Mouse (Mus musculus) midbrain, embryonic 10.5 days (tissue): ENCODE measurements around the gene Dnaja3. TPM values are rescaled to one million over a fixed set of nuclear protein-coding genes. Genes with fewer than 3 reads are reported as not detected.
A peak's percentile ranks its signal among the peaks of the same experiment; 100 is the strongest.

Source experiments
- DNase-seq: peaks from one replicate; pipeline ENCODE4 v3.0.0-alpha.2; 2017; ENCODE audit warnings: low spot score
- H3K27ac ChIP-seq: fragments of 300-500 bp; sonication (generic); replicated peaks from 2 replicates; pipeline ENCODE4 v1.5.1; 2016; ENCODE audit warnings: mild to moderate bottlenecking
- H3K27me3 ChIP-seq: fragments of 300-500 bp; sonication (generic); 2 replicates; pipeline ENCODE4 v1.6.1; 2016; ENCODE audit warnings: low read depth, mild to moderate bottlenecking; ENCODE audit not compliant: poor library complexity, severe bottlenecking
- H3K36me3 ChIP-seq: fragments of 300-500 bp; sonication (generic); 2 replicates; pipeline ENCODE4 v1.6.1; 2016; ENCODE audit warnings: mild to moderate bottlenecking, moderate library complexity
- H3K4me1 ChIP-seq: fragments of 300-500 bp; sonication (generic); 2 replicates; pipeline ENCODE4 v1.6.1; 2016
- H3K4me3 ChIP-seq: fragments of 300-500 bp; sonication (generic); 2 replicates; pipeline ENCODE4 v1.5.1; 2016; ENCODE audit warnings: mild to moderate bottlenecking, moderate library complexity
- H3K9me3 ChIP-seq: fragments of 300-500 bp; sonication (generic); replicated peaks from 2 replicates; pipeline ENCODE4 v1.6.1; 2016; ENCODE audit warnings: mild to moderate bottlenecking
- WGBS: fragments of 180-500 bp; shearing (Covaris S2); methylation state at CpG from one replicate; pipeline ENCODE4 v1.1.7; 2016; 5-methylcytosine and 5-hydroxymethylcytosine counted together
- polyA plus RNA-seq: library from polyadenylated mRNA; unstranded; fragments of >200 nt; fragmentation: Nextera tagmentation; extraction: Ambion mirVana; gene quantifications from 2 replicates; pipeline ENCODE4 v1.2.1, GENCODE M21; 2016

Gene Dnaja3
- polyA plus RNA-seq, 1 experiment from 2014 or later: 66.1 TPM

- no peaks in the 10 kb centered on the region for H3K9me3 ChIP-seq
- no peaks in the 10 kb centered on the region for H3K27me3 ChIP-seq
- no peak overlapping the region for H3K4me3 ChIP-seq
- no peak for DNase-seq
- peak overlapping the region; percentile 35; the same call in 1 of the 2 replicates for H3K27ac ChIP-seq
- WGBS: 94% methylated on average over 11 of the region's 11 CpGs
- peaks cover 29% of the 10 kb centered on the region for H3K4me1 ChIP-seq
- peaks cover 64% of the 10 kb centered on the region for H3K36me3 ChIP-seq
These were observed 9.9 kb downstream of the Dnaja3 start for GRCm38 (mm10) chr16:4649692-4650091.

DNA sequence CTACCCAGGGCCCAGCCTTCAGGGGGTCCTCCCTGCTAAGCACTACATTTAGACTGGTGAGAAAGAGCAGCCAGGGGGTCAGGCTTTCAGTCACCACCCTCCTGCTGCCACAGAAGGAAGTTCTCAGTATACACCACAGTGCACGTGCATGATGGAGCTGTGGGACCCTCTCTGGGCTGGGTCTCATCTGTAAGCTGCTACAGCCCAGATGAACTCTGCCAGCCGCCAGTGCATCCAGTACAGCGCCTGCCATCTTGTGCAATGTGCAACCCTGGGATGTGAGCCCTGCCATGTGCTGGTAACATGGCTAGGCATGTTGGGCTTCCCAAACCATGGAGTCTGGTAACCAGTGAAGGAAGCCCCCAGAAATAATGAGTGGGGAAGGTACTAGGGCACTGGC, 10.4 kb downstream of the Dnaja3 start:
- no peak for DNase-seq
- no peak overlapping the region; the same call in 1 of the 2 replicates for H3K27ac ChIP-seq

DNA sequence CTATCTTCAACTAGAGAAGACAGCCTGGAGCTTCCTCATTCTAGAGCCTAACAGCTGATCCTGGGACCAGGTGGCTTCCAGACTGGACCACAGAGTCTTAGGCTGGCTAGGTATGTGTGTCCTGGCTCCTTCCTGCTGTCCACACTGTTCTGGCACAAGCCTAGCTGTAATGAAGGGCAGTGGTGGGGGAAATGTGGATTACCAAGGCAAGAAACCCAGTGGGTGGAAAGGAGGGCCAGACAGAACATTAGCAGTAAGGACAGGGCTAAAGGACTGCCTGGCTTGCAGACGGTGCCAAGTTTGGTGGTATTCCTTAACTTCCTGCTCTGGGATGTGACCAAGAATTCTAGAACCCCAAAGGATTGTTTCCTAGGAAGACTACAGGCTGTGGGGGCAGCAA, 11.3 kb downstream of the Dnaja3 start:
- H3K27me3 ChIP-seq: no peaks in the 10 kb centered on the region
- no peak overlapping the region for H3K4me3 ChIP-seq
- H3K4me1 ChIP-seq: peaks cover 43% of the 10 kb centered on the region
- no peaks in the 10 kb centered on the region for H3K9me3 ChIP-seq
- H3K36me3 ChIP-seq: peaks cover 74% of the 10 kb centered on the region
- WGBS: 100% methylated on average over 1 of the region's 1 CpGs
- DNase-seq: no peak
- 0 out of 2 replicates have a peak overlapping the region, but pooled peaks have one; percentile 24 for H3K27ac ChIP-seq

More for the DNA sequence above, 10.4 kb downstream of the Dnaja3 start:
- H3K9me3 ChIP-seq: no peaks in the 10 kb centered on the region
- H3K4me1 ChIP-seq: peaks cover 34% of the 10 kb centered on the region
- WGBS: 94% methylated on average over 3 of the region's 3 CpGs
- H3K36me3 ChIP-seq: peaks cover 68% of the 10 kb centered on the region
- H3K4me3 ChIP-seq: no peak overlapping the region
- no peaks in the 10 kb centered on the region for H3K27me3 ChIP-seq

GRCm38 (mm10) chr16:4651624-4652023, 11.8 kb downstream of the Dnaja3 start:
- Histone ChIP-seq H3K27ac (0 out of 2 replicates have a peak overlapping the region, but pooled peaks have one; percentile 24), H3K9me3 (no peaks in the 10 kb centered on the region), H3K4me1 (peaks cover 47% of the 10 kb centered on the region), H3K4me3 (no peak overlapping the region), H3K27me3 (no peaks in the 10 kb centered on the region), H3K36me3 (peaks cover 74% of the 10 kb centered on the region)
- peak; percentile 36 for DNase-seq
- WGBS: 77% methylated on average over 7 of the region's 7 CpGs

DNA sequence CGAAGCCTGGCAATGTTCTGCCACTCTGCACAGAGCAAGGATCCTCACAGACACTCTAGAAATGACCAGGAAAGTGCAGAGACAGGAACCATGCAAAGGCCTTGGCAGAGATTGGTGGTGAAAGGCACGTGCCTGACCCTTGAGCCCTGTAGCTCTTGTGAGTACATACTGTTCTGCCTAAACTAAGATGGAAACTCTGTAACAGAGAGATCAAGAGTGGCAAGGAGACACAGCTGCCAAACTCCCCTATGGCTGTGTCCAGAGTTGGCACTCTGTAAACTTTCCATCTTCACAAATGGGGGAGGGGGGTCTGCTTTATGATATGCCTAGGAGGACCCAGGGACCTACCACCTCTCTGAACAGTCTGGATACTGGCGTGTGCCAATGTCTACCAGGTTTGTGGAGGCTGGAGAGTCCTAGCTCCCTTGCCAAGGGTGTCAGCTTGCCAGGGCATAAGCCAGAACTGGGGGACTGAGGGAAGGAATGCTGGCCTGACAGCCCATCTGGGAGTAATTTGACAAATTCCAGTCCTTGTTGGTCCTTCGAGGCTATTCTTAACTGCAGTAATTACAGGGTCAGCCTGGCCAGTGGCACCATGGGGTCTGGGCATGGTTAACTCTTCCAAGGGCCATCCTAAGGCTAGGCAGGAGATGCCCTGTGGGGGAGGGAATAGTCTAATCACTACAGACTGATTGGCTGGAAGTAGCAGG, 13.1 kb downstream of the Dnaja3 start:
- Histone ChIP-seq H3K4me1 (peaks cover 44% of the 10 kb centered on the region), H3K27ac (0 out of 2 replicates have a peak overlapping the region, but pooled peaks have one; percentile 4), H3K27me3 (no peaks in the 10 kb centered on the region), H3K4me3 (no peak overlapping the region), H3K36me3 (peaks cover 68% of the 10 kb centered on the region), H3K9me3 (no peaks in the 10 kb centered on the region)
- 79% methylated on average over 4 of the region's 4 CpGs for WGBS
- DNase-seq: no peak

DNA sequence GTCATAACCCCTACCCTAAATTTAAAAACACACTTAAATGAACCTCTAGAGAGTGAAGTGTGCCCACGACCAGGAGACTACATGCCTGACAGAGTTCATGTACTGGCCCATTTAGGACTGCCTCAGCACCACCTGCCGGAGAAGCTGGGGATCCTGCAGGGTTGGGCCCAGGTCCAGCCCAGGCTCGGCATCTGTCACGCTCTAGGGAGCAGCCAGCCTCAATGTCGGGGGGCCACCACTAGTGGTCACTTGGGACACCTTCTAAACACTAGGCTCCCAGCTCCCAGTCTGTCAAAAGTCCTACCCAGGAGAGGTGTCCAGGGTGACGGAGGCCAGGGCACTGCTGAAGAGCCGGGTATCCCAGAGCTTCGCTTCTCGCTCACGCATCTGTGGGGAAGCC, 14.9 kb downstream of the Dnaja3 start:
- DNase-seq: no peak
- peaks cover 38% of the 10 kb centered on the region for H3K4me1 ChIP-seq

DNA sequence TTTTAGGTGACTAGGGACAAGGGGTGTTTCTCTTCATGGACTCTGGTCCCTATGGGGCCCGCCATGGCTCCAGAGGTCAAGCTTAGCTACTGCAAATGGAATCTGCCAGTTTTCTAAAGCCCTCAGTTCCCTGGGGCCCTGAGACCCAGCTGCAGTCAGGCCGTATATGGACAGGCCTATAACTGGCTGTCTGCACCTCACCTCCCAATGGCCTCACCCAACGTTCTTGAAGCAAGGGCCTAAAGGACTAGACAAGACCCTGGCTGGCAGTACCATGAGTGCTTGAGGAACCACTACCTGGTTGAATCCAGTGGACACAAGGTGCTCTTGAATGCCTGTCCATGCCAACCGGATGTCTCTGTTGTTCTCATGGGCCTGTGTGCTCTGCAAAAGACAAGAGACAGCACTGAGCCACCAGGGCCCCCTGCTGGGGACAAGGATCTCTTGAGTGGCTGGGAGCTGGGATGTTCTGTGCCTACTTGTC, 15.5 kb downstream of the Dnaja3 start:
- no peak for DNase-seq
- Histone ChIP-seq H3K4me3 (no peak overlapping the region), H3K4me1 (peaks cover 38% of the 10 kb centered on the region), H3K27ac (peak overlapping the region; percentile 77), H3K9me3 (no peaks in the 10 kb centered on the region), H3K36me3 (peaks cover 46% of the 10 kb centered on the region), H3K27me3 (no peaks in the 10 kb centered on the region)
- 70% methylated on average over 4 of the region's 4 CpGs for WGBS

More for the DNA sequence above, 14.9 kb downstream of the Dnaja3 start:
- 84% methylated on average over 10 of the region's 10 CpGs for WGBS
- no peaks in the 10 kb centered on the region for H3K27me3 ChIP-seq
- no peak overlapping the region for H3K4me3 ChIP-seq
- no peaks in the 10 kb centered on the region for H3K9me3 ChIP-seq
- peak overlapping the region; percentile 77; the same call in 1 of the 2 replicates for H3K27ac ChIP-seq
- peaks cover 50% of the 10 kb centered on the region for H3K36me3 ChIP-seq

DNA sequence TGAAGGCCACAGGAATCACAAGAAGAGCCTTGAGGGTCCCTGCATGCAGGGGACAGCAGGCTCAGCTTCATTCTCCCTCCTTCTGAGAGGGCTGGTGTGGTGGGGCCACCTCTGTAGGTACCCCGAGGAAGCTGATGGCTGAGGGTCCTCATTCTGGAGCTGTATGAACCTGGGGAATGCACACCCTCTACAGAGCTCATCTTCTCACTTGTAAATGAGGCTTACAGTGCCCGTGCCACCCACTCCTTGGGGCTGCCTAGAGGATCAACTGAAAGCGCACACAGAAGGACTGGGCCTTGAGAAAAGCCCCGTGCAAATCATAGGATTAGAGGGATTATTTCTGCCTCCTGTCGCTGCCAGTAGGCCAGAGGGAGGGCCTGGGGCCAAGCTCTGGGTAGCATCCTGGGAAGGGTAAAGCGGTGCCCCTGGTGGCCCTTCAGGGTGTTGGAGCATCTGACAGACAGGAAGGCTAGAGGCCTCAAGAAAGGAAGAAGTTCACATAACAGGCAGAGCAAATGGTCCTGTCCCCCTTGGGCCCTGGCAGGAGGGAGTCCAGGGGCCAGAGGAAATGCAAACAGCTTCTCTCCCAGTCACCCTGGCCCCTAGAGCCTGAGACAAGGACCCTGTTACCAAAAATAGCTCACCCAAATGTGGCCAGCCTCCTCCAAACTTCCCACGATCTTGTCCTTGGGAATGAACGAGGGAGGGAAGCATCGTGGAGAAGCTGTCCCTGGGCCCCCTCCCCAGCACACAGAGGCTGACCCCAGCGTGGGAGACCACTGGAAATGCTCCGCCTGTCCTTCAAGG, 16.2 kb downstream of the Dnaja3 start:
- DNase-seq: peak; percentile 54
- Histone ChIP-seq H3K27me3 (no peaks in the 10 kb centered on the region), H3K27ac (peak overlapping the region; percentile 77), H3K4me3 (0 out of 2 replicates have a peak overlapping the region, but pooled peaks have one; percentile 16), H3K4me1 (peaks cover 38% of the 10 kb centered on the region), H3K9me3 (no peaks in the 10 kb centered on the region), H3K36me3 (peaks cover 48% of the 10 kb centered on the region)
- WGBS: 26% methylated on average over 11 of the region's 11 CpGs

GRCm38 (mm10) chr16:4656571-4657081, 16.8 kb downstream of the Dnaja3 start:
- H3K4me3 ChIP-seq: no peak overlapping the region
- peak overlapping the region; percentile 77 for H3K27ac ChIP-seq
- H3K9me3 ChIP-seq: no peaks in the 10 kb centered on the region
- 59% methylated on average over 9 of the region's 9 CpGs for WGBS
- H3K36me3 ChIP-seq: peaks cover 49% of the 10 kb centered on the region
- peaks cover 38% of the 10 kb centered on the region for H3K4me1 ChIP-seq
- DNase-seq: no peak
- no peaks in the 10 kb centered on the region for H3K27me3 ChIP-seq

DNA sequence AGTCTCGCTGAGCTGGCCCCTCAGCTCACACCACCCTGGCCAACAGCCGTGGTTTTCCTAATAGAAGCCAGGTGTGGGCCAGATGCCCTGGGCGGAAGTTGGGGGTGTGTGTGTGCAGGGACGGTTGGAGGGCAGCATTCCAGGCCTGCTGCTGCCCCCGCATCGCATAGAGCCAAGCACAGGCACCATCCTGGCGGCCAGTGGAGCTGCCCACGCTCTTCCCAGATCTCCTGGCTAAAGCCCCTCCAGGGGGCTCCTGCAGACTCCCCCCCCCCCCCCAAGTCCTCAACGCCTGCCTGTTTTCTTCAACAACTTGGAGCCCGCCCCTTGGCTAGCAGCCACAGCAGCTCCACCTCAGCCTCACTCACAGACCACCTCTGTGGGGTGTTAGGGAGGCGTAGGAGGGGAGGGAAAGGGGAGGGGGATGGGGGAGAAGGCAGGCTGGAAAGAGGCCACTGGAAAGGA, 19.0 kb downstream of the Dnaja3 start:
- peak; percentile 44 for DNase-seq
- peaks cover 38% of the 10 kb centered on the region for H3K4me1 ChIP-seq
- peaks cover 34% of the 10 kb centered on the region for H3K36me3 ChIP-seq
- peak overlapping the region; percentile 65 for H3K27ac ChIP-seq
- no peaks in the 10 kb centered on the region for H3K9me3 ChIP-seq
- 26% methylated on average over 11 of the region's 11 CpGs for WGBS
- peak overlapping the region; percentile 27 for H3K4me3 ChIP-seq
- H3K27me3 ChIP-seq: no peaks in the 10 kb centered on the region

DNA sequence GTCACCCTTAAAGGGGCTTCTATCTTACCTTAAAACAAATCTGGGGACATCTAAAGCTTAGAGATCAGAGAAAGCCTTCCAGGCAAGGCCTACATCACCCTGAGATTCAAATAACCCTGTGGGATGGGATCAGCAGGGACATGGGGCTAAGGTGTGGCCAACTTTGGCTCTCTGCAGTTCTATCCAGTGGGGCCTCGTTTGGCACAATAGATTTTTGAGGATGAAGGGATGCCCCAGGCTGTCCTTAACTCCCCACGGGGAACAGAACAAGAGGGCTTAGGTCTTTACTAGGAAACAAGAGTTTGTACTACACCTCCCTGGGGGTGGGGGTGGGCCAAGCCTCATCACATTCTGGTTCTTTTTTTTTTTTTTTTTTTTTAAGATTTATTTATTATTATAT, 19.5 kb downstream of the Dnaja3 start:
- H3K9me3 ChIP-seq: no peaks in the 10 kb centered on the region
- no peak overlapping the region for H3K4me3 ChIP-seq
- no peak for DNase-seq
- H3K27me3 ChIP-seq: no peaks in the 10 kb centered on the region
- peak overlapping the region; percentile 65 for H3K27ac ChIP-seq
- 22% methylated on average over 2 of the region's 2 CpGs for WGBS
- H3K4me1 ChIP-seq: peaks cover 38% of the 10 kb centered on the region
- H3K36me3 ChIP-seq: peaks cover 36% of the 10 kb centered on the region

- H3K27me3 ChIP-seq: no peaks in the 10 kb centered on the region
- H3K27ac ChIP-seq: no peak overlapping the region
- H3K36me3 ChIP-seq: peaks cover 31% of the 10 kb centered on the region
- 70% methylated on average over 2 of the region's 2 CpGs for WGBS
- no peak for DNase-seq
- H3K4me1 ChIP-seq: peaks cover 16% of the 10 kb centered on the region
- no peak overlapping the region for H3K4me3 ChIP-seq
- no peaks in the 10 kb centered on the region for H3K9me3 ChIP-seq
These were observed 21.8 kb downstream of the Dnaja3 start for GRCm38 (mm10) chr16:4661605-4662004.
